Mouse (Mus musculus): ENCODE measurements around the gene Agfg1. TPM values are rescaled to one million over a fixed set of nuclear protein-coding genes. Genes with fewer than 3 reads are reported as not detected.
"Not testable (repeated sequence)": the region's sequence is repeated elsewhere in the genome, so short reads cannot be mapped to it uniquely, and the experiment has no call there.

Agfg1 gene
- polyA plus RNA-seq, 1 experiment = 5.5 TPM

GRCm38 (mm10) chr1:82924650-82925049 is 85.4 kb downstream of the Agfg1 start, which contains the start of gene A030014E15Rik:
Gene A030014E15Rik (plus strand): TSS chr1:82924917.
- H3K4me1 ChIP-seq (ENCODE audit: control insufficient read depth) = no peaks in the 10 kb centered on the region
- no peak within 1 kb of the TSS for H3K4me3 ChIP-seq (replicated peaks)
- TF ChIP-seq GATA1 (IDR thresholded peaks at IDR 0.05; ENCODE audit: low read length) (no peak), TAL1 (IDR thresholded peaks at IDR 0.05; ENCODE audit: low read length) (no peak)
- no peaks in the 10 kb centered on the region for H3K9me3 ChIP-seq (ENCODE audit: control insufficient read depth, low read length)
- H3K27me3 ChIP-seq (ENCODE audit: control insufficient read depth) = no peaks in the 10 kb centered on the region
- H3K36me3 ChIP-seq (ENCODE audit: control insufficient read depth) = no peaks in the 10 kb centered on the region

- not testable (repeated sequence) for H3K9me3 ChIP-seq (ENCODE audit: control insufficient read depth, low read length); H3K27me3 ChIP-seq (ENCODE audit: control insufficient read depth); H3K4me3 ChIP-seq (replicated peaks); H3K36me3 ChIP-seq (ENCODE audit: control insufficient read depth); H3K4me1 ChIP-seq (ENCODE audit: control insufficient read depth)
Observed at GRCm38 (mm10) chr1:82930558-82930957, 91.3 kb downstream of the Agfg1 start.

- H3K9me3 ChIP-seq (ENCODE audit: control insufficient read depth, low read length); H3K27me3 ChIP-seq (ENCODE audit: control insufficient read depth); H3K4me3 ChIP-seq (replicated peaks); H3K36me3 ChIP-seq (ENCODE audit: control insufficient read depth); H3K4me1 ChIP-seq (ENCODE audit: control insufficient read depth): not testable (repeated sequence)
Observed at GRCm38 (mm10) chr1:82931326-82931725, 92.0 kb downstream of the Agfg1 start, which contains the start of gene Gm6217. Gene Gm6217 (minus strand): TSS chr1:82931399.

DNA sequence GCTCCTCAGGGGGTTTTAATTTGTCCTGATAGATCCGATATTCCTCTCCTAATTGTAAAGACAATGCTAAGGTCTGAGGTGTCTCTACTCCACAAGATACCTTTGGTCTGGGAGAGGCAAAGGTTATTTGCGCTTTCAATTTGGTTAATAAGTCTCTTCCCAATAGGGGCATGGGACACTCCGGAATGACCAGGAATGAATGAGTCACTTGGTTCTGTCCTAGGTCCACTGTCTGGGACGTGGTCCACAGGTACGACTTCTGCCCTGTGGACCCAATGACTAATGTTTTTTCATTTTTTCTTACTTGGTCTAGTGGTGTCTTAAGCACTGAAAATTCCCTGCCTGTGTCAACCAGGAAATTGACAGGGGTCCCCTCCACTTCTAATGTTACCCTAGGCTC is 99.4 kb downstream of the Agfg1 start:
- H3K36me3 ChIP-seq (ENCODE audit: control insufficient read depth) = no peaks in the 10 kb centered on the region
- no peak overlapping the region for H3K4me3 ChIP-seq (replicated peaks)
- peaks cover 10% of the 10 kb centered on the region for H3K9me3 ChIP-seq (ENCODE audit: control insufficient read depth, low read length)
- TF ChIP-seq GATA1 (IDR thresholded peaks at IDR 0.05; ENCODE audit: low read length) = no peak
- no peak for TF ChIP-seq TAL1 (IDR thresholded peaks at IDR 0.05; ENCODE audit: low read length)
- no peaks in the 10 kb centered on the region for H3K27me3 ChIP-seq (ENCODE audit: control insufficient read depth)
- H3K4me1 ChIP-seq (ENCODE audit: control insufficient read depth) = no peaks in the 10 kb centered on the region

GRCm38 (mm10) chr1:82942505-82942904 is 103.2 kb downstream of the Agfg1 start:
- H3K27me3 ChIP-seq (ENCODE audit: control insufficient read depth); H3K4me1 ChIP-seq (ENCODE audit: control insufficient read depth); H3K36me3 ChIP-seq (ENCODE audit: control insufficient read depth); H3K4me3 ChIP-seq (replicated peaks); H3K9me3 ChIP-seq (ENCODE audit: control insufficient read depth, low read length): not testable (repeated sequence)

DNA sequence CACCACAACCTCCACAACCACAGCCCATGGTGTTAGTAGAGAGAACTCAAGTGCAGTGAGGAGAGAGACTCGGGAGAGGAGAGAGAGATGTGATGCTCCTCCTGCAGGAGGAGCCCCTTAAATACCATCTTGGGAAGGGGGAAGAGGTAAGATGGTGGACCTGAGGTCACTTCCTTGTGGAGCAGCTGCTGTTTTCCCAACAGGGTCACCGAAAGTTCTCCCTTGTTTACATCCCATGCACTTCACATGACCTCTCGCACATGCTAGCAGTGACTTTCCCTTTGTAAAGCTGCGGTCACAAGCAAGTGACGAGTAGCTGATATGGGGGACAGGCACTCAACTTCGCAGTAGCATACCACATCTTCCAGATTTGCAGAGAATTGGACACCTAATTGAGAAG is 104.0 kb downstream of the Agfg1 start, which contains the start of gene A030003K21Rik:
Gene A030003K21Rik (minus strand): TSS at position 94 of the 400 bp plus-strand sequence.
- H3K36me3 ChIP-seq (ENCODE audit: control insufficient read depth); H3K4me1 ChIP-seq (ENCODE audit: control insufficient read depth); H3K27me3 ChIP-seq (ENCODE audit: control insufficient read depth); H3K4me3 ChIP-seq (replicated peaks); H3K9me3 ChIP-seq (ENCODE audit: control insufficient read depth, low read length): not testable (repeated sequence)

GRCm38 (mm10) chr1:82946029-82946428 is 106.7 kb downstream of the Agfg1 start:
- H3K9me3 ChIP-seq (ENCODE audit: control insufficient read depth, low read length); H3K36me3 ChIP-seq (ENCODE audit: control insufficient read depth); H3K4me3 ChIP-seq (replicated peaks); H3K4me1 ChIP-seq (ENCODE audit: control insufficient read depth); H3K27me3 ChIP-seq (ENCODE audit: control insufficient read depth): not testable (repeated sequence)

GRCm38 (mm10) chr1:82948601-82949000 is 109.3 kb downstream of the Agfg1 start:
- TF ChIP-seq GATA1 (IDR thresholded peaks at IDR 0.05; ENCODE audit: low read length) (no peak), TAL1 (IDR thresholded peaks at IDR 0.05; ENCODE audit: low read length) (no peak)
- no peaks in the 10 kb centered on the region for H3K27me3 ChIP-seq (ENCODE audit: control insufficient read depth)
- no peaks in the 10 kb centered on the region for H3K4me1 ChIP-seq (ENCODE audit: control insufficient read depth)
- H3K9me3 ChIP-seq (ENCODE audit: control insufficient read depth, low read length) = no peaks in the 10 kb centered on the region
- no peaks in the 10 kb centered on the region for H3K36me3 ChIP-seq (ENCODE audit: control insufficient read depth)
- H3K4me3 ChIP-seq (replicated peaks) = no peak overlapping the region

Other genes starting within 250 kb of the Agfg1 start
- 33.2 and 34.7 TPM in 2 replicates for gene Mff, start 114.6 kb upstream of the Agfg1 start, polyA plus RNA-seq (2012)
- not detected in 2 replicates for gene Tm4sf20, start 71.0 kb upstream of the Agfg1 start, polyA plus RNA-seq (2012)
- not detected in 2 replicates for gene Gm47791, start 68.2 kb upstream of the Agfg1 start, polyA plus RNA-seq (2012)
- 0.12 TPM in 1 of 2 replicates, not detected in the other for gene A030005L19Rik, start 73.8 kb downstream of the Agfg1 start, polyA plus RNA-seq (2012)
- gene A030014E15Rik, start 85.4 kb downstream of the Agfg1 start, polyA plus RNA-seq (2012) = not detected in 2 replicates
- gene Gm6217, start 91.9 kb downstream of the Agfg1 start, polyA plus RNA-seq (2012) = not detected in 2 replicates
- gene A030003K21Rik, start 103.9 kb downstream of the Agfg1 start, polyA plus RNA-seq (2012) = not detected in 2 replicates
- not detected in 2 replicates for gene Gm7544, start 116.5 kb downstream of the Agfg1 start, polyA plus RNA-seq (2012)
- not detected in 2 replicates for gene Gm47955, start 120.8 kb downstream of the Agfg1 start, polyA plus RNA-seq (2012)
- gene Gm47959, start 161.1 kb downstream of the Agfg1 start, polyA plus RNA-seq (2012) = not detected in 2 replicates
- gene Slc19a3, start 199.0 kb downstream of the Agfg1 start, polyA plus RNA-seq (2012) = not detected in 2 replicates
- gene Krtap28-10, start 203.0 kb downstream of the Agfg1 start, polyA plus RNA-seq (2012) = 0.04 TPM in 1 of 2 replicates, not detected in the other
- gene Gm47969, start 205.4 kb downstream of the Agfg1 start, polyA plus RNA-seq (2012) = not detected in 2 replicates
- gene A030005K14Rik, start 219.9 kb downstream of the Agfg1 start, polyA plus RNA-seq (2012) = not detected in 2 replicates
- not detected in 2 replicates for gene Krtap28-13, start 221.4 kb downstream of the Agfg1 start, polyA plus RNA-seq (2012)